Mouse (Mus musculus) Patski (cell line): ENCODE measurements at regions not wholly inside any gene's neighbourhood (a gene's known extent, or its start where the extent isn't known, plus 50 kb on each side); places are given as distances from the start of the nearest gene placed in this dataset.

Experiments used
- ATAC-seq: fragments of 100-300 bp; one replicate; pipeline ENCODE4 v1.8.0; 2021
- CTCF ChIA-PET: fragments of 350-600 bp; sonication (Branson Sonifier 250); formaldehyde crosslinking; loops from one replicate; lab custom pipeline; 2022; ENCODE audit warnings: inconsistent platforms; lab: Charles Lee
- POLR2A ChIA-PET: fragments of 350-600 bp; sonication (Branson Sonifier 250); formaldehyde crosslinking; loops from one replicate; lab custom pipeline; 2022; ENCODE audit warnings: antibody characterized with exemption, inconsistent platforms; lab: Charles Lee
- DNase-seq: peaks from one replicate; pipeline ENCODE4 v3.0.0-alpha.2; 2011; ENCODE audit warnings: low read depth, low spot score
- H3K27me3 ChIP-seq: fragments of 371-371 bp; one replicate; pipeline ENCODE4 v1.5.1; 2021
- CTCF ChIP-seq: fragments of 100-300 bp; IDR thresholded peaks from one replicate; pipeline ENCODE4 v1.5.1; 2021
- in situ Hi-C: fragments of 300-500 bp; cut with MboI; formaldehyde crosslinking; loops from 3 replicates; pipeline ENCODE4 v1.11.1; 2018; ENCODE audit warnings: low pct_unique_long_range_greater_than_20kb, mixed read lengths

DNA sequence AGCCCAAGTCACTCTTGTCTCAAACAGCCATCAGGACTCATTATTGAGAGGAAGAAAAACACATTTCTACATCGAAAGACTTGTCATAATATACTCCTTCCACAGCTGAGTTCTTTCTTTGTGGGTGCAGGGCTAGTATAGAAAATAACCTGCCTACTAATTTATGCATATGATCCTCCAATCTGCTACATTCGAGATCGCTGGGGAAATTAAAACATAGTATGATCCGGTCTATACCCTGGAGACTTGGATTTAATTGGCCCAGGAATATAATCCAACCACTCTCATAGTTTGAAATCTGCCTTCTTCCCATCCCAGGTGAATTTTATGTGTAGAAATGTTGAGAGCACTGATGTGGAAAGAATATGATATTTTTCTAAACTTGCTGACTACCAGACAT is 60.2 kb upstream of the Arhgap11a start:
- DNase-seq, result no peak
- in situ Hi-C loops, result no loop called here
- CTCF ChIA-PET, result interaction anchor here (1.4 kb wide), 1 partner anchor 20 kb away, joined by 3 read pairs; no protein-coding TSS in a partner anchor
- POLR2A ChIA-PET, result no interaction called here
- no peak for ATAC-seq
- peaks cover 3% of the 10 kb centered on the region for H3K27me3 ChIP-seq
- TF ChIP-seq CTCF, result no peak

DNA sequence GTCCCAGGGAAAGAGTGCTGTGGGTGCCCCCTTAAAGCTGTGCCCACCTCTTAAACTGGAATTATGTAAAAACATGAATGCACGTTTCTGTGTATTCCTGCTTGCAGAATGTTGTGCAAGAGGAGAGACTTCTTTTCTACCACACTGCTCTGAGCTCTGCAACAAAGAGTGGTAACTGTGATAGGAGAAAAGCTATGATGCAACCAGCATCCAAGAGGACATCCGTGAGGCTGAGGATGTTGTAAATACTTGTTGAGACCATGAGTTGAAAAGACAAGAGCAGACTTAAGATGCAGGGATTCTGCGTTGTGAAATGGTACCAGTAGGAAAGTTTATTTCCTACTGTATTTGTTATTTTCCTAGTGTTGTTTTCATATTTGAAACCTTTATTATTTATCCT is 56.0 kb upstream of the Arhgap11a start:
- DNase-seq (no peak), ATAC-seq (no peak)
- in situ Hi-C loops, result no loop called here
- no peak for TF ChIP-seq CTCF
- ChIA-PET CTCF (interaction anchor here (1.7 to 2.0 kb wide), 2 partner anchors 8 to 11 kb away, joined by 4 to 5 read pairs; no protein-coding TSS in a partner anchor), POLR2A (no interaction called here)
- peaks cover 3% of the 10 kb centered on the region for H3K27me3 ChIP-seq

- H3K27me3 ChIP-seq, result peaks cover 3% of the 10 kb centered on the region
- in situ Hi-C loops, result no loop called here
- ATAC-seq, result no peak
- ChIA-PET CTCF (interaction anchor here (1.7 to 2.0 kb wide), 2 partner anchors 8 to 12 kb away, joined by 4 to 5 read pairs; no protein-coding TSS in a partner anchor), POLR2A (no interaction called here)
- no peak for DNase-seq
- no peak for TF ChIP-seq CTCF
Observed at GRCm38 (mm10) chr2:113903865-113904264, 55.4 kb upstream of the Arhgap11a start.

DNA sequence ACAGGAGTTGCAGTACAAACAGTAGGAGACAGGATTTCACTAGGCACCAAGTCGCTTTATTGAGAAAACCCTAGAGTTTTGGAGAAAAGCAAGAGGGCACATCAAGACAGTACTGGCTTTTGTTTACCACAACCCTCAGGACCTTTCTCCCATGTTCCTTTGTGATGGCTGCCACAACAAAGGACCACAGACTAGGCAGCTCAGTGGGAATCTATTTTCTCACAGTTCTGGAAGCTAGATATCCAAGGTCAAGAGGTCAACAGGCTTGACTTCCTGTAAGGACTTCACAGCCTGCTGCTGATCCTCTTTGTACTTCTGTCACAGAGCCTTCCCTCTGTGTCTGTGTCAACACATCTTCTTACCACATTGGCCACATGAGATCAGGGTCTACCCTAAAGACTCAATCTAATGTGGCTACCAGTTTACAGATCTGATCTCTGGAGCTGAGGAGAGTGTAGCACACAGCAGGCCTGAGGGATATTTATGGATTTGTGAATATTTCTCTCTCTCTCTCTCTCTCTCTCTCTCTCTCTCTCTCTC is 54.6 kb upstream of the Arhgap11a start:
- ATAC-seq (no peak), DNase-seq (no peak)
- peaks cover 2% of the 10 kb centered on the region for H3K27me3 ChIP-seq
- ChIA-PET CTCF (interaction anchor here (1.0 to 2.0 kb wide), 4 partner anchors 9 to 20 kb away, joined by 3 to 5 read pairs (median 4); no protein-coding TSS in a partner anchor), POLR2A (interaction anchor here (0.6 kb wide), 1 partner anchor 15 kb away, joined by 5 read pairs; no protein-coding TSS in a partner anchor)
- in situ Hi-C loops, result no loop called here
- no peak for TF ChIP-seq CTCF

- ChIA-PET POLR2A (interaction anchor here (0.6 kb wide), 1 partner anchor 43 kb away, joined by 3 read pairs; no protein-coding TSS in a partner anchor), CTCF (interaction anchor here (1.0 to 1.4 kb wide), 2 partner anchors 15 to 20 kb away, joined by 3 read pairs; no protein-coding TSS in a partner anchor)
- no peak for TF ChIP-seq CTCF
- no peak for DNase-seq
- H3K27me3 ChIP-seq, result no peaks in the 10 kb centered on the region
- ATAC-seq, result no peak
- in situ Hi-C loops, result no loop called here
Observed at GRCm38 (mm10) chr2:113902406-113902805, 53.9 kb upstream of the Arhgap11a start.

DNA sequence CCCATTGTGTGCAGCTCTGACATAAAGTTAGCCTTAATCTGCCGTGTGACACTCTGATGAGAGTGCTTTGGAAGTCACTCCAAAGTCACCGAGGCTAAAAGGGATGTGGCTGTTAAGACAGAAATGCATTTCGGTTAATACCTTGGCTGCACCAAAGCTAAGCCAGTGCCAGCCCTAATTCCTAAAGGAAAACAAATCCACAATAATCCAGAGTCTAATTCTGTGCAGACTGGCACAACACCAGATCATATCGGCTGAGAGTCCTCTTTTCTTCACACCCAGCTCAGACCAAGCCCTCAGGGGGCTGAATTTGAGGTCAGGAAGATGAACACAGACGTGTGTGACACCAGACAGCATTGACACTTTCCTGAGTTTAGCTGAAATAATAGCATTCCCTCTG is 52.0 kb upstream of the Arhgap11a start:
- in situ Hi-C loops, result no loop called here
- no peaks in the 10 kb centered on the region for H3K27me3 ChIP-seq
- no peak for TF ChIP-seq CTCF
- ChIA-PET CTCF (no interaction called here), POLR2A (no interaction called here)
- ATAC-seq (no peak), DNase-seq (no peak)

DNA sequence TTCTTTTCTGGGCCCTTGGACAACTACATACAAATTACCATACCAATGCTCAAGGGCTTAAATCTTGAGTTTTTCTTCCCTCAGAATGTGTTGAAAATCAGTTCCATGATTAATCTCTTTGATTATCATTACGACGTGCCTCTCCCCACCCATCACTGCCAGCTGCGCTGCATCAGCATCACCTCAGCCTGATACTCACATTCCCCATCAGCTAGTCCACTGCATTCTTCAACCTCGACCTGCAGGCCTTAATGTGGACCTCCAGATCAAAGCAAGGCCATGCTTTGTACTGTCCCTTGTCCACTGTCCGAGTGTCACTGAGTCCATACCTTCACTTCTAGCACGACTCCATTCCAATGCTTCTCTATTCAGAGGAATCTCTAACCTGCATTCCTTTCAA is 50.3 kb upstream of the Arhgap11a start:
- DNase-seq (no peak), ATAC-seq (no peak)
- CTCF ChIA-PET, result interaction anchor here (0.9 to 1.5 kb wide), 3 partner anchors 15 to 26 kb away, joined by 3 to 7 read pairs (median 3); no protein-coding TSS in a partner anchor
- no peaks in the 10 kb centered on the region for H3K27me3 ChIP-seq
- in situ Hi-C loops, result no loop called here
- no peak for TF ChIP-seq CTCF
- POLR2A ChIA-PET, result interaction anchor here (1.3 kb wide), 1 partner anchor 208 kb away, joined by 3 read pairs; no protein-coding TSS in a partner anchor
